ENCODE assay signal across 7 mouse cellular contexts in the genomic region with DNA sequence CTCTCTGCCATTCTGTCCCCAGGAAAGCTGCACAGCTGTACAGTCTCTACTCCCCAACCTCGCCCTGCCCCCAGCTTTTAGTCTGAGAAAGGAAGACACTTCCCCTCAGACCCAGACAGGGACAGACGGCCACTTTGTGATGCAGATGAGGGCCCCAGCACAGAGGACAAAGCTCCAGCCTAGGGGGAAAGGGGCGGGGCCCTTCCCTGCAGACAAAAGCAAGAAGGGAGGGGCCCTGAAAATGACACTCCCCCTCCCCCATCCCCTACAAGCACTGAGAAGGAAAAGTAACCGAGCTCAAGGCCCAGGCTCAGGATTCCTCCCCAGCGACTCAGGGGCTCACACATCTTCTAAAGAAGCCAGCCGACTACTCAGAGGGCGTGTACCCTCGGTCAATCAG. TPM values are rescaled to one million over a fixed set of nuclear protein-coding genes. Genes with fewer than 3 reads are reported as not detected.
DNase-seq lines count a peak whose midpoint lies in the region; ATAC-seq and TF ChIP-seq lines count a peak whose summit lies in the region.

No protein-coding gene starts in this region.

- no peak overlapping the region for H3K9ac ChIP-seq in limb, embryonic 14.5 days (ENCODE audit: low read depth, low read length, severe bottlenecking)
- H3K9ac ChIP-seq in neural tube, embryonic 15.5 days (replicated peaks): peak overlapping the region; percentile 14; the same call in 1 of the 2 replicates

- H3K9me3 ChIP-seq in limb, embryonic 14.5 days (ENCODE audit: control insufficient read depth, low read length): no peaks in the 10 kb centered on the region
- no peaks in the 10 kb centered on the region for H3K9me3 ChIP-seq in neural tube, embryonic 15.5 days (replicated peaks)

- no peak overlapping the region for H3K27ac ChIP-seq in limb, embryonic 14.5 days (replicated peaks; ENCODE audit: low read depth, low read length)
- peak overlapping the region; percentile 96 for H3K27ac ChIP-seq in neural tube, embryonic 15.5 days (replicated peaks)

- no peak for TF ChIP-seq POLR2A in limb, embryonic 14.5 days (IDR thresholded peaks at IDR 0.05; ENCODE audit: borderline replicate concordance, extremely low read depth, insufficient read depth, insufficient read length)

- H3K4me2 ChIP-seq in limb, embryonic 14.5 days (replicated peaks; ENCODE audit: low read depth, low read length, severe bottlenecking): peak overlapping the region; percentile 6; the same call in 1 of the 2 replicates
- peak overlapping the region; percentile 71 for H3K4me2 ChIP-seq in neural tube, embryonic 15.5 days

- no peaks in the 10 kb centered on the region for H3K36me3 ChIP-seq in limb, embryonic 14.5 days (ENCODE audit: control insufficient read depth, insufficient read depth, low read length)
- peaks cover 1% of the 10 kb centered on the region; the same call in 1 of the 2 replicates for H3K36me3 ChIP-seq in neural tube, embryonic 15.5 days

- H3K4me1 ChIP-seq in limb, embryonic 14.5 days (ENCODE audit: control insufficient read depth, insufficient read depth, low read length): peaks cover 20% of the 10 kb centered on the region
- peaks cover 48% of the 10 kb centered on the region for H3K4me1 ChIP-seq in neural tube, embryonic 15.5 days

- H3K27me3 ChIP-seq in limb, embryonic 14.5 days (ENCODE audit: control insufficient read depth, insufficient read depth, low read length): no peaks in the 10 kb centered on the region
- no peaks in the 10 kb centered on the region for H3K27me3 ChIP-seq in neural tube, embryonic 15.5 days (replicated peaks)

- ATAC-seq in limb, embryonic 14.5 days (ENCODE audit: low FRiP score, low read depth): no peak
- no peak for ATAC-seq in neural tube, embryonic 15.5 days (ENCODE audit: low FRiP score)
- ATAC-seq in erythroblast, adult 5-6 weeks (replicated peaks; ENCODE audit: low FRiP score, poor library complexity, severe bottlenecking): no peak

- no peak overlapping the region for H3K4me3 ChIP-seq in limb, embryonic 14.5 days (replicated peaks; ENCODE audit: low read length)
- H3K4me3 ChIP-seq in neural tube, embryonic 15.5 days (replicated peaks): peak overlapping the region; percentile 96

- WGBS in limb, embryonic 14.5 days: 18% methylated on average over 8 of the region's 8 CpGs
- 6% methylated on average over 8 of the region's 8 CpGs for WGBS in neural tube, embryonic 15.5 days

- intact Hi-C loops in heart, postnatal 14 days (cut with DNase I): no loop called here

- peak; percentile 46 for DNase-seq in testis, postnatal 10 days (ENCODE audit: low spot score)
- DNase-seq in testis, postnatal 14 days (ENCODE audit: low spot score): no peak
- peak; percentile 70 for DNase-seq in embryo, embryonic 11.5 days (ENCODE audit: low read depth, low spot score)
- DNase-seq in heart, postnatal 14 days: peak; percentile 16 to 20
- peak; percentile 8 for DNase-seq in limb, embryonic 14.5 days (ENCODE audit: low spot score)

RNA-seq across cellular contexts. Expression of gene Ago1, which starts 2.5 kb away (rescaled TPM):
- 10 to 100 TPM; 15.0 to 15.6 TPM for total RNA-seq in heart, postnatal 14 days (2021)
- 22.6 and 25.9 TPM in 2 replicates for polyA plus RNA-seq in limb, embryonic 14.5 days (2012; rRNA removed)
- 7.2 and 9.2 TPM in 2 replicates for polyA plus RNA-seq in limb, embryonic 14.5 days (2014; fragmentation: Nextera tagmentation; extraction: Ambion mirVana)
- 7.5 and 7.9 TPM in 2 replicates for polyA plus RNA-seq in neural tube, embryonic 15.5 days (2015; fragmentation: Nextera tagmentation; extraction: Ambion mirVana)
- total RNA-seq in erythroblast, adult 5-6 weeks (2015; ENCODE audit: low replicate concordance): 4.8 and 5.2 TPM in 2 replicates
- total RNA-seq in erythroblast, adult 5-6 weeks (2017; ENCODE audit: low replicate concordance): 2.8 and 3.7 TPM in 2 replicates

RNA-seq across cellular contexts. Expression of gene Ago3, which starts 36.5 kb away (rescaled TPM):
- 10 to 100 TPM; 14.5 to 15.0 TPM for total RNA-seq in heart, postnatal 14 days (2021)
- 6.2 and 6.6 TPM in 2 replicates for polyA plus RNA-seq in limb, embryonic 14.5 days (2012; rRNA removed)
- 11.4 and 14.3 TPM in 2 replicates for polyA plus RNA-seq in limb, embryonic 14.5 days (2014; fragmentation: Nextera tagmentation; extraction: Ambion mirVana)
- polyA plus RNA-seq in neural tube, embryonic 15.5 days (2015; fragmentation: Nextera tagmentation; extraction: Ambion mirVana): 15.1 and 17.1 TPM in 2 replicates
- 1.5 and 20.0 TPM in 2 replicates for total RNA-seq in erythroblast, adult 5-6 weeks (2015; ENCODE audit: low replicate concordance)
- 0.77 and 1.5 TPM in 2 replicates for total RNA-seq in erythroblast, adult 5-6 weeks (2017; ENCODE audit: low replicate concordance)
